Mouse (Mus musculus) heart, postnatal 0 days (tissue): ENCODE results near the gene Psph.

Source experiments
- CTCF ChIP-seq: IDR thresholded peaks from 2 replicates; pipeline ENCODE4 v1.5.1; 2016; ENCODE audit warnings: antibody characterized with exemption, control low read depth, low read depth
- EP300 ChIP-seq: IDR thresholded peaks from 2 replicates; pipeline ENCODE4 v1.6.1; 2016; ENCODE audit warnings: antibody characterized with exemption, low read depth

DNA sequence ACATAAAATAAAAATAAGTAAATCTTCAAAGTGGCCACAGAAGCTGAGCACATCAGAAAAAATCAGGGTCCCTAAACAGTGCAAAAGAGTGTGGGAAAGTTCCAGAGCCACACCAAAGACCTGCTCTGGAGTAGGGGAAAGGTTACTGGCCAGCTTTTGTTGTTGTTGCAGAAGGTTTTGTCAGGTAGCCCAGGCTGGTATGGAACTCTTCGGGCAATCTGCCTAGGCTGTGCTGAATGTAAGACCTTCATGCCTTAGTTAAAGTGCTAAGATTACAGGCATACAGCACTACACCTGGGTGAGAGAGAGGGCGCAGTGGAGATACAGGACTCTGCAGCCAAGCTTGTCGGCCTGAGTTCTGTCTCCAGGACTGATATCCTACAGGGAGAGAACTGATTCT, 12.6 kb downstream of the Psph start:
- no peak for TF ChIP-seq EP300
- TF ChIP-seq CTCF, result no peak
